Mouse (Mus musculus): Measurements from ENCODE around the gene Wdr73.

DNA sequence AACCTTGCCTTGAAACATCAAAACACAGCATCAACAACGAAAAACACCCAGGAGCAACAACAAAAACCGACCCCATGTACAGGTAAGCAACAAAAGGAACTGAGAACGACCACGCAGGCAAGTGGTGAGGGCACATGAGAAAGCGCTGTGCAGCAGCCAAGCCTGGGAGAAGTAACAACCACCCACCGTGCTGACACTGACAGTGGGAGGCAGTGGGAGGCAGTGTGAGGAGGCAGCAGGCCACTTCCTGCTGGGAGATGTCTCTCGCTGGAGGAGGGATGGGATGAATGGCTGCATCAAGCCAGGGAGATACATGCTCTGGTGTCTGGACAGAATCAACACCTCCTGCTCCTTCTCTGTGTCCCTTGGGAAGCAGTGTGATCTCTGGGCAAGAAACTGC lies 3.9 kb downstream of the Wdr73 start:
- TF ChIP-seq CTCF (IDR thresholded peaks at IDR 0.05; ENCODE audit: low read depth) (no peak), EP300 (IDR thresholded peaks at IDR 0.05; ENCODE audit: low read depth) (no peak)

Measured in heart, postnatal 0 days (tissue).